Mouse (Mus musculus): ENCODE results near the gene Rnf26. TPM values are rescaled to one million over a fixed set of nuclear protein-coding genes. Genes with fewer than 3 reads are reported as not detected.

Rnf26 gene
- polyA plus RNA-seq, 1 experiment from 2014 or later, result 38.7 TPM

DNA sequence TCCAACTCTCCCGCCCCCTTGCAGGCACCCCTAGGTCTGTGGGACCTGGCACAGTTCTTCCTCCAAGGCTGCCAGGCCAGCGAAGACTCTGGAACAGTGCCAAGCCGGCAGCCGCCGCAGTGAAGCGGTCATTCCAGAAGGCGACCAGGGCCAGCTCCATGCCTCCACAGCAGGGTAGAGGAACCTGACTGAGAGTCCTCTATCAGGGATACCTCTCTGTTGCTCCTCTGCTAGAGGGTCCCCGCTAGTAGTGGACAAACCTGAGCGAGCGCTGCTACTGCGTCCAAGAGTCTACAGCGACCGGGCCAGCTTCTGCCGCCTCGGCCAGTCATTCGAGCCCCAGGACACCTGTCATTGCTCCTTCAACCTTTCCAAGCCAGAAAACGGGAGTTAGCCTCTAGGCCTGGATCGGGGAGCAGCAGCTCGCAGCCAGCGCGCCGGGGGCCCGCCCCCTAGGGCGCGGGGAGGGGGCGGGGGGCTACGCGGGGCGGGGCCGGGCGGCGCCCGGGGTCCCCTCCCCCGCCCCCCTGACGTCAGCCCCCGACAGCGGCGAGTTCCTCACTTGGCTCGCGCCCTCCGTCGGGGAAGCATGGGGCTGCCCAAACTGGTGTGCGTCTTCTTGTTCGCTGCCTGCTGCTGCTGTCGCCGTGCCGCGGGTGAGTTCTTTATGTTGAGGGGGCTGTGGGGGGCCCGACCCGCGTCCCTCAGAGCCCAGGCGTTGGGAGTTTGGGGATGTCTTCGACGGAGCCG is 21.0 kb upstream of the Rnf26 start, which contains the start of gene Mcam:
Mcam (plus strand) TSS at position 369 of the 750 bp plus-strand sequence.
- ATAC-seq (ENCODE audit: low read depth), result no peak
- Histone ChIP-seq H3K4me1 (replicated peaks) (peaks cover 47% of the 10 kb centered on the region), H3K9me3 (replicated peaks) (no peaks in the 10 kb centered on the region), H3K36me3 (0 out of 2 replicates have a peak, but pooled peaks cover 3% of the 10 kb centered on the region), H3K27me3 (peaks cover 80% of the 10 kb centered on the region), H3K9ac (peak within 1 kb of the TSS; percentile 27), H3K4me3 (replicated peaks) (peak within 1 kb of the TSS; percentile 57), H3K4me2 (peak within 1 kb of the TSS; percentile 69), H3K27ac (no peak within 1 kb of the TSS)
- 2% methylated on average over 41 of the region's 55 CpGs for WGBS (ENCODE audit: insufficient replicate concordance)
- no peak for DNase-seq

DNA sequence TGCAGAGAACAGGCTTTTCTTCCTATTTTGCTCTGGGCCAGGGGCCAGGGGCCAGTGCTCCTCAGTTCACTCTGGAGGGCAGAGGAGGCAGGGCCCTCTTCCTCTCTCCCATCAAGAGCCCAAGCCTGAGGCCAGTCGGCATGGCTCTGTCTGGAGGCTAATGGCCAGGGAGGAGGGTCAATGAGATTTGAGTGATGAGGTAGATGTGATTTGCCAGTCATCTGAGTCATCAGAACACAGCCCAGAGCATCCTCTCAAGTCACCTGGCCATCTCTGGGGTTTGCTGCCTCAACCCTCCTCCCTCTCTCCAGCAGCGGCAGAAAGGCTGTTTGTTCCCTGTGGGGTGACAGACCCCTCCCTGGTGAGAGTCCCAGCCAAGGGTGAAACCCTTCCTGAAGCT is 20.0 kb upstream of the Rnf26 start:
- Histone ChIP-seq H3K4me1 (replicated peaks) (peaks cover 47% of the 10 kb centered on the region), H3K4me3 (replicated peaks) (peak overlapping the region; percentile 57; the same call in 1 of the 2 replicates), H3K4me2 (peak overlapping the region; percentile 69), H3K9me3 (replicated peaks) (no peaks in the 10 kb centered on the region), H3K27me3 (peaks cover 86% of the 10 kb centered on the region), H3K36me3 (no peaks in the 10 kb centered on the region), H3K9ac (no peak overlapping the region), H3K27ac (no peak overlapping the region)
- WGBS (ENCODE audit: insufficient replicate concordance), result 21% methylated on average over 2 of the region's 2 CpGs
- DNase-seq (no peak), ATAC-seq (ENCODE audit: low read depth) (no peak)

DNA sequence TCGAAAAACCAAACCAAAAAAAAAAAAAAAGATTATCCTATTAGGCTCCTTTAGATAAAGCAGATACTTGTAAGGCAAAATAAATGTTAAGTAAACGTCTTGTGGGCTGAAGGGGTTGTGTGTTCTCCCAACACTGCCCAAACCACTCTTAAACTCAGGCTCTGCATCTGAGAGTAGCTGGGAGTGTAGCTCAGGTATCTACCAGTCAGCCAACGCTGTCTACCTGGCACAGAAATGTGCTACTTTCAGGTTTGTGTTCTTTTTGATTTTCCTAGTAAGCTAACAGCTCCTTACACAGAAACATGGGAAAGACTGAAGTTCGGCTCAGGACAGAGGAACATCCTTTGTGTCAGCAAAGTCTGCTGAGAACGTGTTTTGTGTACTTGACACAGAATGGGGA is 18.9 kb upstream of the Rnf26 start:
- no peak for ATAC-seq (ENCODE audit: low read depth)
- Histone ChIP-seq H3K27ac (no peak overlapping the region), H3K4me1 (replicated peaks) (peaks cover 47% of the 10 kb centered on the region), H3K36me3 (no peaks in the 10 kb centered on the region), H3K9ac (no peak overlapping the region), H3K9me3 (replicated peaks) (no peaks in the 10 kb centered on the region), H3K4me2 (no peak overlapping the region), H3K27me3 (peaks cover 92% of the 10 kb centered on the region), H3K4me3 (replicated peaks) (no peak overlapping the region)
- 45% methylated on average over 5 of the region's 5 CpGs for WGBS (ENCODE audit: insufficient replicate concordance)
- DNase-seq, result no peak

DNA sequence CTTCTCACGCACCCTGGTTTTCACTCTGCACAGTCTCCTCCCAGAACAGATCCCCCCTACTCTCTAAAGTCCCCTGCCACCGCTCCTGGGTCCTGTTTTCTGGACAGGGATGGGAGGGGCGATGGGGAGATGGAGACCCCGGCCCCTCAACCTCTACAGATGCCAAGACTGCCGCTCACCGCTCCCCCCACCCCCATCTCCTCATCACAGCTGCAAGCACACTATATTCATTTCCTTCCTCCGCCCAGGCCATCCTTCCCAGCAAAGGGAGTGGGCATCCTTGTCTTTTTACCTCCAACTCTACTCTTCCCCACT is 17.9 kb upstream of the Rnf26 start:
- Histone ChIP-seq H3K9ac (no peak overlapping the region), H3K9me3 (replicated peaks) (no peaks in the 10 kb centered on the region), H3K27me3 (peaks cover 86% of the 10 kb centered on the region), H3K4me3 (replicated peaks) (no peak overlapping the region), H3K27ac (no peak overlapping the region), H3K4me1 (replicated peaks) (peaks cover 47% of the 10 kb centered on the region), H3K36me3 (no peaks in the 10 kb centered on the region), H3K4me2 (no peak overlapping the region)
- 25% methylated on average over 7 of the region's 7 CpGs for WGBS (ENCODE audit: insufficient replicate concordance)
- DNase-seq (no peak), ATAC-seq (ENCODE audit: low read depth) (no peak)

DNA sequence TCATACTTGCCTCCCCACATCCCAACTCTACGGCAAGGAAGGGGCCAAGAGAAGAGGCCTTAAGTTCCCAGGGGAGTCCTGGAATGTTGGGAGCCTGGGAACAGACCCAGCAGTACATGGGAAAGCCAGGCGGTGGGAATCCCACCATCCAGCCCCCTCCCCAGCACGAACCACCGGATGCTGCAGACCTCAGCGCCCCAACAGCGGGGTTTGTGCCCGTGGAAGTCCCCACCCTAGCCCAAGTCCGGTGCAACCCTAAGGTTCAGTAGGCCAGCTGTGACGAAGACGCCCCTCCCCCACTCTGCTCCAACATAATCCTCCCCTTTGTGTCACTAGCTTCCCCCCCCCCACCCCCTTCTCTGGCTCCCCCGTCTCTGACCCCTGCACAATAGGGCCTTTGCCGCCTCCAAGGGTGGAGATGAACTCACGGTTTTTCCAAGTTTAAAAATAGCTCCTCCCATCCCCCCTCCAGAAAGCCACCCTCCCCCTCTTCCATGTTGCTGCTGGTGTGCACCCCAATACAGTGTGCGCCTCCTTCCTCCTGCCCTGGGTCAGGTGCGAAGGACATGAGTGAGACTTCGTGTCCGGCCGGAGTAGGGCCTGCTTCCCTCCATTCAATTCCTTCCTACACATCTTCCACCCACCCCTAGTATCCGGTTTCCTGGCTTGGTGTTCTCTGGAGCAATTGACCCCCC is 17.4 kb upstream of the Rnf26 start:
- H3K9ac ChIP-seq, result no peak overlapping the region
- peak overlapping the region; percentile 64 for H3K4me2 ChIP-seq
- peak overlapping the region; percentile 66 for H3K27ac ChIP-seq
- no peak for ATAC-seq (ENCODE audit: low read depth)
- WGBS (ENCODE audit: insufficient replicate concordance), result 14% methylated on average over 19 of the region's 19 CpGs
- H3K4me3 ChIP-seq (replicated peaks), result peak overlapping the region; percentile 35
- H3K4me1 ChIP-seq (replicated peaks), result peaks cover 46% of the 10 kb centered on the region
- no peaks in the 10 kb centered on the region for H3K36me3 ChIP-seq
- H3K27me3 ChIP-seq, result peaks cover 81% of the 10 kb centered on the region
- no peaks in the 10 kb centered on the region for H3K9me3 ChIP-seq (replicated peaks)
- DNase-seq, result no peak

DNA sequence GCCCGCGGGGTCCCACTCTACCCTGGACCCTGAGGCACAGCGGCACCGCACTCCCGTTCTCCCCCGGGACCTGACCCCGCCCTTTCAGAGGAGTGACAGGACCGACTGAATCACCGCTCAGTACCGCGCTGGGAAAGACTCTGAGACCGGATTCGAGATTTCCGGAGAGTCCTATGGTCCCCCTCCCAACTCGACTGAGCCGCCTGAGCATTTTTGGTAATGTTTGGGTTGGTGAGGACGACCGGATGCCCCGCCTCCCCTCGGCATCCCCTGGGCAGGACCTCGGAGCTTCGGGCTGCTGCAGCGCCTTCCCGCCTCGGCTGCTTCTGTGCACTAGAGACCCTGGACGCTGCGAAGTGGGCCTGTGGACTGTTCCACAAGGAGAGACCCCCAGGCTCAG is 16.7 kb upstream of the Rnf26 start:
- Histone ChIP-seq H3K36me3 (no peaks in the 10 kb centered on the region), H3K4me3 (replicated peaks) (peak overlapping the region; percentile 35), H3K9me3 (replicated peaks) (no peaks in the 10 kb centered on the region), H3K4me2 (peak overlapping the region; percentile 64), H3K27me3 (peaks cover 74% of the 10 kb centered on the region), H3K4me1 (replicated peaks) (peaks cover 41% of the 10 kb centered on the region), H3K27ac (peak overlapping the region; percentile 66), H3K9ac (peak overlapping the region; percentile 51)
- ATAC-seq (ENCODE audit: low read depth) (peak; percentile 47), DNase-seq (no peak)
- WGBS (ENCODE audit: insufficient replicate concordance), result under 1% methylated on average over 27 of the region's 27 CpGs

DNA sequence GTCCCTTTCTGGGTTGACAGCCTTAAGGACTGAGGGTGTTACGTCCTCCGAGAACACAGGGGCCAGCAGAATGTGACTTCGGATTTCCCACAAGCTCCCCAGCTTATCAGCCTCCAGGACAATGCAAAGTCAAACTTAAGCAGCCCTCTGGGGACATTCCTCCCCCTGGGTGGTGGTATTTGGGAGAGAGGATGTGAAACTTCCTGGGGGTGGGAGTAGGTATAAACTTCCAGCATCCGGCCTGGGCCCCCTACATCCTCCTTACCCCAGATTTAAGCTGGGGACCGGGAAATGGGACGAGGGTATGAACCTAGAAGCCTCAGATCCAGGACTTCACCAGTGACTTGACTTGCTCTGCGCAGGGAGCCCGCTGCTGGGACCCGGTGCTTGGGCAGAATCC is 16.3 kb upstream of the Rnf26 start:
- 9% methylated on average over 9 of the region's 9 CpGs for WGBS (ENCODE audit: insufficient replicate concordance)
- ATAC-seq (ENCODE audit: low read depth), result peak; percentile 29

DNA sequence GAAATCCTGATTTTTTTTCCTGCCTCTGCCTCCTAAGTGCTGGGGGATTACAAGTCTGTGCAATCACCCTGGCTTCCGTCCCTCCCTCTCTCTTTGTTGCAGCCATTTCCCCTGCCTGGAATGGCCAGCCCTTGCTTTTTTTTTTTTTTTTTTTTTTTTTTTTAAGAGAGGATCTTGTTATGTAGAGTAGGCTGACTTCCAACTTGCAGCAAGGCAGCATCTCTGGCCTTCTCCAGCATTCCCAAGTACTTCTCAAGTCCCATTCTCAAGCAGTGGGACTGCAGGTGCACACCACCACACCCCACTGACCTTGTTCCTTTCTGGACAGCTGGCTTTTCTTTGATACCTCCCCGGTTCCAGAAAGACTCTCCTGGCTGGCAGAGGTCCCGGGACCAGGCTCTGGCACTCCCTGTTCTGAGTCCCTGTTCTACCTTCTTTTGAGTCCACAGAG is 14.1 kb upstream of the Rnf26 start:
- no peaks in the 10 kb centered on the region for H3K36me3 ChIP-seq
- H3K4me1 ChIP-seq (replicated peaks), result peaks cover 28% of the 10 kb centered on the region
- H3K9ac ChIP-seq, result no peak overlapping the region
- no peak for ATAC-seq (ENCODE audit: low read depth)
- H3K27me3 ChIP-seq, result peaks cover 47% of the 10 kb centered on the region
- no peaks in the 10 kb centered on the region for H3K9me3 ChIP-seq (replicated peaks)
- H3K27ac ChIP-seq, result no peak overlapping the region
- 58% methylated on average over 3 of the region's 3 CpGs for WGBS (ENCODE audit: insufficient replicate concordance)
- no peak overlapping the region for H3K4me3 ChIP-seq (replicated peaks)
- H3K4me2 ChIP-seq, result no peak overlapping the region
- DNase-seq, result no peak

More for the DNA sequence above, 16.3 kb upstream of the Rnf26 start:
- peak overlapping the region; percentile 51 for H3K9ac ChIP-seq
- H3K4me3 ChIP-seq (replicated peaks), result peak overlapping the region; percentile 35
- no peaks in the 10 kb centered on the region for H3K9me3 ChIP-seq (replicated peaks)
- H3K27me3 ChIP-seq, result peaks cover 70% of the 10 kb centered on the region
- H3K36me3 ChIP-seq, result no peaks in the 10 kb centered on the region
- peak overlapping the region; percentile 64 for H3K4me2 ChIP-seq
- peaks cover 37% of the 10 kb centered on the region for H3K4me1 ChIP-seq (replicated peaks)
- no peak for DNase-seq
- peak overlapping the region; percentile 31 for H3K27ac ChIP-seq

DNA sequence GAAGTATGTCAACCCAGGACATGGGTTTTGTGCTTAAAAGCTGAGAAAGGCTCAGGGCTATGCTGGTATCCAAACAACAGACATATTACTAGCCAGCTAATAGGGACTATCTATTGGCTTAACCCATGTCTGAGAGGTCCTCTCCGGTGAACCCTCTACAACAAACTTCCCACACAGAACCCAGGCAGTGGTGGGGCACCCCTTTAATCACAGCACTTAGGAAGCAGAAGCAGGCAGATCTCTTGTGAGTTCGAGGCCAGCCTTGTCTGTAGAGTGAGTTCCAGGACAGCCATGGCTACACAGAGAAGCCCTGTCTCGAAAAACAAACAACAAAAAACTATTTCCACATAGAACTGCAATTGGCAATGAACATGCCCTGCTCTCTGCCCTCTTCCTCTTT is 13.4 kb upstream of the Rnf26 start:
- H3K9ac ChIP-seq, result no peak overlapping the region
- ATAC-seq (ENCODE audit: low read depth) (no peak), DNase-seq (no peak)
- H3K4me1 ChIP-seq (replicated peaks), result peaks cover 28% of the 10 kb centered on the region
- H3K4me3 ChIP-seq (replicated peaks), result no peak overlapping the region
- 56% methylated on average over 3 of the region's 3 CpGs for WGBS (ENCODE audit: insufficient replicate concordance)
- no peaks in the 10 kb centered on the region for H3K36me3 ChIP-seq
- H3K4me2 ChIP-seq, result no peak overlapping the region
- peaks cover 41% of the 10 kb centered on the region for H3K27me3 ChIP-seq
- no peaks in the 10 kb centered on the region for H3K9me3 ChIP-seq (replicated peaks)
- no peak overlapping the region for H3K27ac ChIP-seq

DNA sequence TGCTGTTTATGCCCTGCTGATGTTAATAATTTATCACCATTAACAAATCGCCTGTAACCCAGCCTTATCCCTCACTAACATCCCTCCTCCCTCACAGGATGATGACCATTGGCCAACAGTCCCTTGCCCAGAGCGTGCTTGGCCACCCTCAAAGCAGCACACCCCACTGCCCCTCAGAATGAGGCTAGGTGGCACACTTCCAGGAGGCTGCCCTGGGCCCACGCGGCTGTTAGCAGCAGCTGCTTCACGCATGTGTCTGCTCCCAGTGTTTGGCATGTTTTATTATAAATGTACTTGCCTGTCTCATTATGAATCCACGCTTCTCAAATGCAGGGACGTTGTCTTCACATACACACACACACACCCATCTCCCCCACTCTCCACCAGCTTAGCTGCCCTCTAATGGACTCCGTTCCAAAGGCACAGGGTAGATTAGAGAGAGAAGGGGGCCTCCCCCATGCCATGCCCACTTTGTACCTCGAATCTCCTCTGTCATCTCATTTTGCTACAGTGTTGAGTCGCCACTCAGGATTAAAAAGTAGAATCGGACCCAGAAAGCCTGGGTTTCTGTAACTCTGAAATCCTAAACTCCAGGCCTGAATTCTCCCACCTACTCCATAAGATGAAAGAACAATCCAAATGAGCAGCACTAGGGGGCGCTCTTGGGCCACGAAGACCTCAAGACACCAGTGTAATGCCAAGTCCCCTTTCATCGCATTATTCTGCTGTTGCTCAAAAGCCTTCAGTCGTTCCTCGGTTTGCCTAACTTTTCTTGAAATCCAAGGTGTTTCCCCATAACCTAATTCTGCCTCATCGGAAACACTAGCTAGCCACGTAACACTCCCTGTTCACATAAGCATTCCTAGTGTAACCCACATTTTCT is 12.5 kb upstream of the Rnf26 start:
- Histone ChIP-seq H3K27me3 (peaks cover 31% of the 10 kb centered on the region), H3K4me1 (replicated peaks) (peaks cover 21% of the 10 kb centered on the region), H3K27ac (no peak overlapping the region), H3K9ac (no peak overlapping the region), H3K4me3 (replicated peaks) (no peak overlapping the region), H3K36me3 (no peaks in the 10 kb centered on the region), H3K9me3 (replicated peaks) (no peaks in the 10 kb centered on the region), H3K4me2 (peak overlapping the region; percentile 43)
- DNase-seq (no peak), ATAC-seq (ENCODE audit: low read depth) (no peak)
- WGBS (ENCODE audit: insufficient replicate concordance), result 30% methylated on average over 18 of the region's 18 CpGs

DNA sequence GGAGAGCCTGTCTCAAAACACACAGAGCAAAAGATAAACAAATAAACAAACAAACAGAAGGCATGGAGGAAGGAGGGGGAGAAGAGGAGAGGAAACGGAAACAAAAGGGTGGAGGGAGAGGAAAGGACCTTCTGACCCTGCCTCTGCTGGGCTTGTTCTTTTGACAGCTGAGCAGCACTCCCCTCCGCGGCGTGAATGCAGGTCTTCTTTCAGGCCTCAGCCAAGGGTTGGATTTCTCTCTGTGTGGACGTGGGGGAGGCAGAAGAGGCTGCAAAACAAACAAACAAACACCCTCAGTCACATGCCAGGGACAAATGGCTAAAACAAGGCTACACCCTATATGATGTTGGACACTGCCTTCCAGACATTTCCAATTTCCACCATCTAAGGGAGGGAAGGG is 11.7 kb upstream of the Rnf26 start:
- Histone ChIP-seq H3K9me3 (replicated peaks) (no peaks in the 10 kb centered on the region), H3K9ac (no peak overlapping the region), H3K4me2 (no peak overlapping the region), H3K4me1 (replicated peaks) (peaks cover 14% of the 10 kb centered on the region), H3K27me3 (peaks cover 24% of the 10 kb centered on the region), H3K4me3 (replicated peaks) (no peak overlapping the region), H3K27ac (no peak overlapping the region), H3K36me3 (no peaks in the 10 kb centered on the region)
- DNase-seq (no peak), ATAC-seq (ENCODE audit: low read depth) (no peak)
- whole genome bisulfite sequencing (ENCODE audit: insufficient replicate concordance), result 64% methylated on average over 5 of the region's 5 CpGs
